Mouse (Mus musculus) fibroblast of lung, adult 2 months (primary cell): Measurements from ENCODE around the gene Aarsd1.
"Not testable (repeated sequence)": the region's sequence is repeated elsewhere in the genome, so short reads cannot be mapped to it uniquely, and the experiment has no call there.

Experiments
- DNase-seq: peaks from one replicate; pipeline ENCODE4 v3.0.0-alpha.2; 2011; ENCODE audit warnings: low read depth

The Aarsd1 gene

GRCm38 (mm10) chr11:101446860-101447259 lies 29.4 kb upstream of the Aarsd1 start:
- not testable (repeated sequence) for DNase-seq

- DNase-seq = no peak
Observed at GRCm38 (mm10) chr11:101446319-101446718, 28.9 kb upstream of the Aarsd1 start.

GRCm38 (mm10) chr11:101442760-101443159 lies 25.3 kb upstream of the Aarsd1 start:
- no peak for DNase-seq

- peak; percentile 100 for DNase-seq
Observed at GRCm38 (mm10) chr11:101442127-101442693, 24.8 kb upstream of the Aarsd1 start, which contains the start of gene Rpl27. Gene Rpl27, plus strand, starts transcription at chr11:101442298.

- DNase-seq = not testable (repeated sequence)
Observed at GRCm38 (mm10) chr11:101441450-101442126, 24.2 kb upstream of the Aarsd1 start.

GRCm38 (mm10) chr11:101438006-101438405 lies 20.6 kb upstream of the Aarsd1 start:
- not testable (repeated sequence) for DNase-seq

- DNase-seq = no peak
Observed at GRCm38 (mm10) chr11:101436916-101437315, 19.5 kb upstream of the Aarsd1 start.

GRCm38 (mm10) chr11:101435831-101436230 lies 18.4 kb upstream of the Aarsd1 start:
- no peak for DNase-seq

GRCm38 (mm10) chr11:101433396-101433795 lies 16.0 kb upstream of the Aarsd1 start:
- no peak for DNase-seq

- DNase-seq = no peak
Observed at GRCm38 (mm10) chr11:101431327-101431726, 13.9 kb upstream of the Aarsd1 start.

- no peak for DNase-seq
Observed at GRCm38 (mm10) chr11:101426165-101426564, 8.8 kb upstream of the Aarsd1 start.

- peak; percentile 85 for DNase-seq
Observed at GRCm38 (mm10) chr11:101424925-101425813, 7.8 kb upstream of the Aarsd1 start, which contains the start of the genes Rundc1 and Ptges3l. Gene Rundc1, plus strand, starts transcription at chr11:101425085. Gene Ptges3l, minus strand, starts transcription at chr11:101425333.

GRCm38 (mm10) chr11:101424105-101424851 lies 6.9 kb upstream of the Aarsd1 start, which contains the start of gene Gm27029:
Gene Gm27029, minus strand, starts transcription at chr11:101424796.
- no peak for DNase-seq

GRCm38 (mm10) chr11:101420148-101420547 lies 2.7 kb upstream of the Aarsd1 start:
- no peak for DNase-seq

GRCm38 (mm10) chr11:101419610-101420009 lies 2.2 kb upstream of the Aarsd1 start:
- no peak for DNase-seq

GRCm38 (mm10) chr11:101418991-101419390 lies 1.6 kb upstream of the Aarsd1 start:
- DNase-seq = no peak

- no peak for DNase-seq
Observed at GRCm38 (mm10) chr11:101416433-101417100, 848 bp downstream of the Aarsd1 start.

GRCm38 (mm10) chr11:101415306-101415705 lies 2.1 kb downstream of the Aarsd1 start:
- no peak for DNase-seq

GRCm38 (mm10) chr11:101395110-101395509 lies 22.3 kb downstream of the Aarsd1 start:
- DNase-seq = peak; percentile 24

- DNase-seq = no peak
Observed at GRCm38 (mm10) chr11:101381817-101382216, 35.6 kb downstream of the Aarsd1 start.

GRCm38 (mm10) chr11:101378926-101379325 lies 38.5 kb downstream of the Aarsd1 start:
- peak; percentile 45 for DNase-seq
